Mouse (Mus musculus): ENCODE measurements around the gene Gpsm1. TPM values are rescaled to one million over a fixed set of nuclear protein-coding genes. Genes with fewer than 3 reads are reported as not detected.

Gpsm1 gene
- polyA plus RNA-seq, 1 experiment from 2014 or later, result 31.7 TPM

GRCm38 (mm10) chr2:26320245-26321185 is 5.2 kb downstream of the Gpsm1 start:
- no peak overlapping the region for H3K27ac ChIP-seq (replicated peaks; ENCODE audit: low read depth, low read length)
- H3K27me3 ChIP-seq (ENCODE audit: control insufficient read depth, insufficient read depth, low read length), result no peaks in the 10 kb centered on the region
- peaks cover 10% of the 10 kb centered on the region for H3K4me1 ChIP-seq (ENCODE audit: control insufficient read depth, insufficient read depth, low read length)
- ATAC-seq (replicated peaks; ENCODE audit: insufficient number of reproducible peaks, low FRiP score, low TSS enrichment, low read depth), result no peak
- no peaks in the 10 kb centered on the region for H3K9me3 ChIP-seq (replicated peaks; ENCODE audit: control insufficient read depth, low read length)
- WGBS, result 89% methylated on average over 14 of the region's 14 CpGs
- H3K9ac ChIP-seq (replicated peaks; ENCODE audit: low read length), result no peak overlapping the region
- no peak for DNase-seq (ENCODE audit: low spot score)
- H3K36me3 ChIP-seq (replicated peaks; ENCODE audit: control insufficient read depth, insufficient read depth, low read depth, low read length), result peaks cover 17% of the 10 kb centered on the region
- no peak overlapping the region for H3K4me3 ChIP-seq (ENCODE audit: low read depth, low read length)
- no peak overlapping the region for H3K4me2 ChIP-seq (ENCODE audit: low read depth, low read length)

- 91% methylated on average over 13 of the region's 13 CpGs for WGBS
- H3K9ac ChIP-seq (replicated peaks; ENCODE audit: low read length), result no peak overlapping the region
- H3K4me1 ChIP-seq (ENCODE audit: control insufficient read depth, insufficient read depth, low read length), result no peaks in the 10 kb centered on the region
- DNase-seq (ENCODE audit: low spot score), result no peak
- no peaks in the 10 kb centered on the region for H3K9me3 ChIP-seq (replicated peaks; ENCODE audit: control insufficient read depth, low read length)
- no peaks in the 10 kb centered on the region for H3K27me3 ChIP-seq (ENCODE audit: control insufficient read depth, insufficient read depth, low read length)
- no peak overlapping the region for H3K4me3 ChIP-seq (ENCODE audit: low read depth, low read length)
- peaks cover 30% of the 10 kb centered on the region for H3K36me3 ChIP-seq (replicated peaks; ENCODE audit: control insufficient read depth, insufficient read depth, low read depth, low read length)
- H3K27ac ChIP-seq (replicated peaks; ENCODE audit: low read depth, low read length), result no peak overlapping the region
- no peak for ATAC-seq (replicated peaks; ENCODE audit: insufficient number of reproducible peaks, low FRiP score, low TSS enrichment, low read depth)
- H3K4me2 ChIP-seq (ENCODE audit: low read depth, low read length), result no peak overlapping the region
These were observed 8.4 kb downstream of the Gpsm1 start for GRCm38 (mm10) chr2:26323589-26324325.

DNA sequence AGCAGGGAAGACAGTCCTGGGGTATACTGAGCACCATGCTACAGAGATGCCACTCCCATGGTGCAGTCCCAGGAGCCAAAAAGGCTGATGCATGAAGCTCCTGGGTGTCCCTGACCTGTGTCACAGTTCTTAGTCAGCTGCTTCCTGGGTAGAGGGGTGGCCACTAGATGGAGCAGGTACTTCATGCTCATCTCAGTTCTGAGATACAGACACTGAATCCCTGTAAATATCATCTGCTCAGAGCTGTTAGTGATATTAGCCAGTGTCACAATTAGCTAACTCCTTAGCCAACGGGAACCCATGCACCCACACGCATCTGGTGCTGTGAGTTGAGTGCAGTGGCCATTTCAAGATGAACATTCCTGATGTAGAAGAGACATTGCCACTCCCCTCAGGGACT is 9.6 kb downstream of the Gpsm1 start:
- no peak overlapping the region for H3K9ac ChIP-seq (replicated peaks; ENCODE audit: low read length)
- H3K4me1 ChIP-seq (ENCODE audit: control insufficient read depth, insufficient read depth, low read length), result no peaks in the 10 kb centered on the region
- no peaks in the 10 kb centered on the region for H3K9me3 ChIP-seq (replicated peaks; ENCODE audit: control insufficient read depth, low read length)
- WGBS, result 80% methylated on average over 2 of the region's 2 CpGs
- DNase-seq (ENCODE audit: low spot score), result no peak
- no peak overlapping the region for H3K4me3 ChIP-seq (ENCODE audit: low read depth, low read length)
- ATAC-seq (replicated peaks; ENCODE audit: insufficient number of reproducible peaks, low FRiP score, low TSS enrichment, low read depth), result no peak
- H3K36me3 ChIP-seq (replicated peaks; ENCODE audit: control insufficient read depth, insufficient read depth, low read depth, low read length), result peaks cover 30% of the 10 kb centered on the region
- H3K27ac ChIP-seq (replicated peaks; ENCODE audit: low read depth, low read length), result no peak overlapping the region
- no peaks in the 10 kb centered on the region for H3K27me3 ChIP-seq (ENCODE audit: control insufficient read depth, insufficient read depth, low read length)
- H3K4me2 ChIP-seq (ENCODE audit: low read depth, low read length), result no peak overlapping the region

GRCm38 (mm10) chr2:26325386-26326181 is 10.3 kb downstream of the Gpsm1 start:
- DNase-seq (ENCODE audit: low spot score), result peak; percentile 70
- Histone ChIP-seq H3K9ac (replicated peaks; ENCODE audit: low read length) (no peak overlapping the region), H3K4me2 (ENCODE audit: low read depth, low read length) (no peak overlapping the region), H3K4me1 (ENCODE audit: control insufficient read depth, insufficient read depth, low read length) (no peaks in the 10 kb centered on the region), H3K27me3 (ENCODE audit: control insufficient read depth, insufficient read depth, low read length) (no peaks in the 10 kb centered on the region), H3K9me3 (replicated peaks; ENCODE audit: control insufficient read depth, low read length) (no peaks in the 10 kb centered on the region), H3K27ac (replicated peaks; ENCODE audit: low read depth, low read length) (no peak overlapping the region), H3K4me3 (ENCODE audit: low read depth, low read length) (no peak overlapping the region), H3K36me3 (replicated peaks; ENCODE audit: control insufficient read depth, insufficient read depth, low read depth, low read length) (peaks cover 30% of the 10 kb centered on the region)
- 66% methylated on average over 15 of the region's 15 CpGs for WGBS
- peak; percentile 79 for ATAC-seq (replicated peaks; ENCODE audit: insufficient number of reproducible peaks, low FRiP score, low TSS enrichment, low read depth)

DNA sequence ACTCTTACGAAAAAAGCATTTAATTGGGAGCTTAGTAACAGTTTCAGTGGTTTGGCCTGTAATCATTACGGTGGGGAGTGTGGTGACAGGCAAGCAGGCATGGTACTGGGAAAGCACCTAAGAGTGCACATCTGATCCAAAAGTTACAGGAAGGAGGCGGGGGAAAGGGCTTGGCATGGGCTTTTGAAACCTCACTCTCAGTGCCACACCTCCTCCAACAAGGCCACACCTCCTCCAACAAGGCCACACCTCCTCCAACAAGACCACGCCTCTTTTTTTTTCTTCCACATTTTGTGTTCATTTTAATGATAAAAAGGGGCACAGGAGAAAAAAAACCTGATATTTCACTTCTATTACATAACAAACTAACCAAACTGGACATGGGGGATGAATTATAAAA is 12.5 kb downstream of the Gpsm1 start:
- no peaks in the 10 kb centered on the region for H3K27me3 ChIP-seq (ENCODE audit: control insufficient read depth, insufficient read depth, low read length)
- ATAC-seq (replicated peaks; ENCODE audit: insufficient number of reproducible peaks, low FRiP score, low TSS enrichment, low read depth), result no peak
- WGBS, result 84% methylated on average over 4 of the region's 4 CpGs
- peaks cover 32% of the 10 kb centered on the region for H3K36me3 ChIP-seq (replicated peaks; ENCODE audit: control insufficient read depth, insufficient read depth, low read depth, low read length)
- H3K9me3 ChIP-seq (replicated peaks; ENCODE audit: control insufficient read depth, low read length), result no peaks in the 10 kb centered on the region
- no peak overlapping the region for H3K4me2 ChIP-seq (ENCODE audit: low read depth, low read length)
- H3K27ac ChIP-seq (replicated peaks; ENCODE audit: low read depth, low read length), result no peak overlapping the region
- no peak overlapping the region for H3K9ac ChIP-seq (replicated peaks; ENCODE audit: low read length)
- no peak for DNase-seq (ENCODE audit: low spot score)
- no peak overlapping the region for H3K4me3 ChIP-seq (ENCODE audit: low read depth, low read length)
- no peaks in the 10 kb centered on the region for H3K4me1 ChIP-seq (ENCODE audit: control insufficient read depth, insufficient read depth, low read length)

- Histone ChIP-seq H3K27ac (replicated peaks; ENCODE audit: low read depth, low read length) (no peak overlapping the region), H3K9ac (replicated peaks; ENCODE audit: low read length) (no peak overlapping the region), H3K9me3 (replicated peaks; ENCODE audit: control insufficient read depth, low read length) (no peaks in the 10 kb centered on the region), H3K4me3 (ENCODE audit: low read depth, low read length) (no peak overlapping the region), H3K27me3 (ENCODE audit: control insufficient read depth, insufficient read depth, low read length) (no peaks in the 10 kb centered on the region), H3K4me1 (ENCODE audit: control insufficient read depth, insufficient read depth, low read length) (no peaks in the 10 kb centered on the region), H3K4me2 (ENCODE audit: low read depth, low read length) (no peak overlapping the region), H3K36me3 (replicated peaks; ENCODE audit: control insufficient read depth, insufficient read depth, low read depth, low read length) (peaks cover 24% of the 10 kb centered on the region)
- ATAC-seq (replicated peaks; ENCODE audit: insufficient number of reproducible peaks, low FRiP score, low TSS enrichment, low read depth) (no peak; the same call in 1 of the 2 replicates), DNase-seq (ENCODE audit: low spot score) (no peak)
- 50% methylated on average over 8 of the region's 8 CpGs for WGBS
These were observed 14.1 kb downstream of the Gpsm1 start for GRCm38 (mm10) chr2:26329402-26329801.

- H3K4me1 ChIP-seq (ENCODE audit: control insufficient read depth, insufficient read depth, low read length), result no peaks in the 10 kb centered on the region
- no peak for DNase-seq (ENCODE audit: low spot score)
- H3K9ac ChIP-seq (replicated peaks; ENCODE audit: low read length), result no peak overlapping the region
- ATAC-seq (replicated peaks; ENCODE audit: insufficient number of reproducible peaks, low FRiP score, low TSS enrichment, low read depth), result no peak
- 57% methylated on average over 4 of the region's 4 CpGs for WGBS
- no peak overlapping the region for H3K4me2 ChIP-seq (ENCODE audit: low read depth, low read length)
- H3K4me3 ChIP-seq (ENCODE audit: low read depth, low read length), result no peak overlapping the region
- H3K36me3 ChIP-seq (replicated peaks; ENCODE audit: control insufficient read depth, insufficient read depth, low read depth, low read length), result peaks cover 19% of the 10 kb centered on the region
- no peaks in the 10 kb centered on the region for H3K27me3 ChIP-seq (ENCODE audit: control insufficient read depth, insufficient read depth, low read length)
- H3K9me3 ChIP-seq (replicated peaks; ENCODE audit: control insufficient read depth, low read length), result no peaks in the 10 kb centered on the region
- no peak overlapping the region for H3K27ac ChIP-seq (replicated peaks; ENCODE audit: low read depth, low read length)
These were observed 14.7 kb downstream of the Gpsm1 start for GRCm38 (mm10) chr2:26330056-26330468.
